Mouse (Mus musculus): ENCODE results near the gene Fitm1. TPM values are rescaled to one million over a fixed set of nuclear protein-coding genes. Genes with fewer than 3 reads are reported as not detected.

The Fitm1 gene
- total and polyA plus RNA-seq, 3 experiments = 0.07 TPM; not detected in 2

DNA sequence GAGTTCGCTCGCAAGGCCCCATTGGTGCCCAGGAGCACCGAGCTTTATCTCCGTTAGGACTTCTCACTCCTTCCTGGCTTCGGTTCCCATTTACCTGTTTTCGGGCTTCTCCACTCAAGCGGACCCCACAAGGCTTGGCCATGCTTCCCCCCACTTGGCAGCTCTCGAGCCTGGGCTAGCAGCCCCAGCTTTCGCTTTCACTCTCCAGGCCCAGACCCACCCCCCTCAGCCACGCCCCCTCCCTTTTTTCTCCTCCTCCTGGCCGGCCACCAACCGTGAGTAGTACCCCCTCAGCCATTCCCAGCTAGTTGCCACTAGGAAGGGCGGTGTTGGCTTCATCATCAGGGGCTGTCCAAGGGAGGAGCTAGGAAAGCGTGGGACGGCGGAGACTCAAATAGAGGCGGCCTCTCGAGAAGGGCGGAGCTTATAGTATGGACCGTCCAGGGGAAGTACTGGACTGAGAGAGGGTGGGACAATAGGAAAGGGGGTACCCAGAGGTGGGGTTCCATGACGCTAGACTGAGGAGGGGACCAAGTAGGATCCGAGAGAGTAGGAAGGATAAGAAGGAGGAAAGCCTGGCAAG lies 15.4 kb downstream of the Fitm1 start, which contains the start of gene Psme2:
Gene Psme2, minus strand, starts transcription at position 366 of the 583 bp plus-strand sequence.
- peak within 1 kb of the TSS; percentile 80 to 94 for H3K4me3 ChIP-seq (ENCODE audit: control insufficient read depth in 1 of 2, insufficient read depth in 1 of 2, low read depth in 2 of 2, low read length in 2 of 2)
- H3K79me2 ChIP-seq (ENCODE audit: control insufficient read depth, insufficient read depth, low read length, poor library complexity) = peaks cover 24% of the 10 kb centered on the region
- DNase-seq (ENCODE audit: low read depth, low spot score) = peak; percentile 98
- no peaks in the 10 kb centered on the region for H3K27me3 ChIP-seq (ENCODE audit: control insufficient read depth in 1 of 2, insufficient read depth in 2 of 2, low read length in 2 of 2)
- H3K27ac ChIP-seq (ENCODE audit: control insufficient read depth, low read depth, low read length) = peak within 1 kb of the TSS; percentile 86
- H3K9ac ChIP-seq (ENCODE audit: control insufficient read depth, low read depth, low read length, poor library complexity, severe bottlenecking) = peak within 1 kb of the TSS; percentile 82
- H3K36me3 ChIP-seq (ENCODE audit: control insufficient read depth in 1 of 2, insufficient read depth in 2 of 2, low read length in 2 of 2) = peaks cover 3 to 25% of the 10 kb centered on the region in 2 experiments; a peak in 3 of 4 replicates
- H3K4me1 ChIP-seq (ENCODE audit: control insufficient read depth in 1 of 2, insufficient read depth in 2 of 2, low read length in 2 of 2) = peaks cover 3 to 39% of the 10 kb centered on the region in 2 experiments
- TF ChIP-seq JUND (IDR thresholded peaks at IDR 0.05; ENCODE audit: low read depth, low read length) = no peak
- no peak for TF ChIP-seq POLR2AphosphoS5 (IDR thresholded peaks at IDR 0.05; ENCODE audit: borderline replicate concordance, low read depth, low read length)
- no peak for TF ChIP-seq USF1 (IDR thresholded peaks at IDR 0.05; ENCODE audit: low read depth, low read length)
- 0 out of 2 replicates have a peak, but pooled peaks have one; percentile 56 for TF ChIP-seq ETS1 (IDR thresholded peaks at IDR 0.05; ENCODE audit: low read depth, low read length)
- no peak for TF ChIP-seq ZC3H11A (IDR thresholded peaks at IDR 0.05; ENCODE audit: low read depth, low read length)
- TF ChIP-seq NELFE (IDR thresholded peaks at IDR 0.05; ENCODE audit: low read depth, low read length) = peak; percentile 18; the same call in 1 of the 2 replicates
- no peak for TF ChIP-seq SMC3 (IDR thresholded peaks at IDR 0.05; ENCODE audit: low read depth, low read length)
- peak; percentile 85 for TF ChIP-seq MXI1 (IDR thresholded peaks at IDR 0.05; ENCODE audit: low read depth, low read length)
- TF ChIP-seq MAX (IDR thresholded peaks at IDR 0.05; ENCODE audit: low read length) = no peak; the same call in 1 of the 2 replicates
- peak; percentile 54 to 66; a peak in 2 of 4 replicates for TF ChIP-seq POLR2A (IDR thresholded peaks at IDR 0.05; ENCODE audit: control insufficient read depth in 1 of 2, insufficient read depth in 1 of 2, low read depth in 1 of 2, low read length in 2 of 2, poor library complexity in 1 of 2)
- peak; percentile 74 for TF ChIP-seq POLR2AphosphoS2 (IDR thresholded peaks at IDR 0.05; ENCODE audit: low read length)
- TF ChIP-seq USF2 (IDR thresholded peaks at IDR 0.05; ENCODE audit: borderline replicate concordance in 1 of 2, insufficient read depth in 1 of 2, low read depth in 1 of 2, low read length in 2 of 2) = no peak
- TF ChIP-seq EP300 (IDR thresholded peaks at IDR 0.05; ENCODE audit: low read depth in 1 of 2, low read length in 2 of 2) = peak in 1 of 2 experiments; percentile 0; a peak in 1 of 4 replicates
- TF ChIP-seq MAZ (IDR thresholded peaks at IDR 0.05; ENCODE audit: low read depth, low read length) = no peak
- TF ChIP-seq HCFC1 (IDR thresholded peaks at IDR 0.05; ENCODE audit: low read depth, low read length) = no peak; the same call in 1 of the 2 replicates
- TF ChIP-seq SIN3A (IDR thresholded peaks at IDR 0.05; ENCODE audit: low read length) = peak; percentile 85
- no peak; the same call in 1 of the 2 replicates for TF ChIP-seq TCF12 (IDR thresholded peaks at IDR 0.05; ENCODE audit: low read depth, low read length)
- peak; percentile 15; the same call in 1 of the 2 replicates for TF ChIP-seq ELF1 (IDR thresholded peaks at IDR 0.05; ENCODE audit: low read depth, low read length)
- no peak for TF ChIP-seq E2F4 (IDR thresholded peaks at IDR 0.05; ENCODE audit: borderline replicate concordance, low read depth, low read length)
- no peaks in the 10 kb centered on the region for H3K9me3 ChIP-seq (replicated peaks; ENCODE audit: insufficient read depth, low read length)

All from MEL (cell line).